Mouse (Mus musculus): ENCODE results near the gene Hopx.
"Not testable (repeated sequence)": the region's sequence is repeated elsewhere in the genome, so short reads cannot be mapped to it uniquely, and the experiment has no call there.

DNA sequence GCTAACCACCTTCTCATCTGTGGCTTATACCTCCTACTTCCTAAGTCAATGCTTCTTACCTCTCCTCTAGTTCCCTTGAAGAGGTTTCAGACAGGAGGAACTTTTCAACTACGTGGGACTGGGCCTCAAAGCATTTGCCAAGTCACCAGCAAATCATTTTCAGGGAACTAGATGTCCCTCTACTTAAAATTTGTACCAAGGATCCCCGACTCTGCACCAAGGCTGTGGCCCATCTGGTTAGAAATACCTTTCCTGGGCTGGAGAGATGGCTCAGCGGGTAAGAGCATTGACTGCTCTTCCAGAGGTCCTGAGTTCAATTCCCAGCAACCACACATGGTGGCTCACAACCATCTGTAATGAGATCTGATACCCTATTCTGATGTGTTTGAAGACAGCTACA is 18.7 kb downstream of the Hopx start:
- not testable (repeated sequence) for TF ChIP-seq CTCF (conservative IDR thresholded peaks at IDR 0.05; ENCODE audit: low read length); POU5F1 (IDR thresholded peaks at IDR 0.05; ENCODE audit: borderline replicate concordance, low read length); NANOG (IDR thresholded peaks at IDR 0.05; ENCODE audit: borderline replicate concordance, low read length)
